Mouse (Mus musculus) spleen, adult 2 months (tissue): Measurements from ENCODE around the gene Neu1.

ENCODE experiments used
- CTCF ChIP-seq: fragments of 200-500 bp; IDR thresholded peaks from 2 replicates; pipeline ENCODE4 v1.5.1; 2011; ENCODE audit warnings: mild to moderate bottlenecking, inconsistent platforms; ENCODE audit not compliant: insufficient read depth, insufficient read length, insufficient replicate concordance; ENCODE audit errors: extremely low read depth
- POLR2A ChIP-seq: fragments of 200-500 bp; IDR thresholded peaks from 2 replicates; pipeline ENCODE4 v1.6.1; 2011; ENCODE audit warnings: low read depth, low read length, inconsistent platforms

DNA sequence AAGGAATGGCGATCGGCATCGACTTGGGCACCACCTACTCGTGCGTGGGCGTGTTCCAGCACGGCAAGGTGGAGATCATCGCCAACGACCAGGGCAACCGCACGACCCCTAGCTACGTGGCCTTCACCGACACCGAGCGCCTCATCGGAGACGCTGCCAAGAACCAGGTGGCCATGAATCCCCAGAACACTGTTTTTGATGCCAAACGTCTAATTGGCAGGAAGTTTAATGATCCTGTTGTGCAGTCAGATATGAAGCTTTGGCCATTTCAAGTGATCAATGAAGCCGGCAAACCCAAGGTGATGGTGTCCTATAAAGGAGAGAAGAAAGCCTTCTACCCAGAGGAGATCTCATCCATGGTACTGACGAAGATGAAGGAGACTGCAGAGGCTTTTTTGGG is 45.9 kb downstream of the Neu1 start:
- TF ChIP-seq CTCF (no peak), POLR2A (no peak)
